Mouse (Mus musculus) lung, adult 2 months (tissue): ENCODE results near the gene Tas1r3.

Experiments
- CTCF ChIP-seq: fragments of 200-500 bp; IDR thresholded peaks from 2 replicates; pipeline ENCODE4 v1.5.1; 2011; ENCODE audit warnings: mild to moderate bottlenecking, low read length, control low read depth; ENCODE audit not compliant: insufficient read depth
- POLR2A ChIP-seq: fragments of 200-500 bp; IDR thresholded peaks from 2 replicates; pipeline ENCODE4 v1.6.1; 2011; ENCODE audit warnings: low read depth, mild to moderate bottlenecking, control low read depth, low read length, borderline replicate concordance; ENCODE audit errors: extremely low read depth

DNA sequence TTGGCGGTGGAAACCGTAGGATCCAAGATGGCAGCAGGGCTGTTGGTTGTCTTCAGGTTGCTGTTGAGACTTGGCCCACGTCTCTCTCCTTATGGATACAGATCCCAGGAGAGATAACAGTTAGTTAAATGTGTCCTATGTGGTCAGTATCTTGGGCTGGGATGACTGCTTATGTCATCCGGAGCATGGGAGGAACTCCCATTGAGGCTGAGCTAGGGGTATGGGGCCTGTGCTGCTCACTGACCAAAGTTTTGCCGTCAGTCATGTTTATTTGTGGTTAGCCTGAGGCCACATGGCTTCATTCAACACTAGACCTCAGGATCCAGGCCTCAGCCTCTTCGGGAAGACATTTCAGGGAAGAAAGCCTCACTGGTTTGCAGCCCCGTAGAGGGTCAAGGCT is 8.2 kb upstream of the Tas1r3 start:
- TF ChIP-seq POLR2A (no peak), CTCF (no peak)
